Comparison of ENCODE assay signal across 8 mouse cellular contexts in genomic region chr8:115158721-115159111, GRCm38 (mm10).
A peak's percentile ranks its signal among the peaks of the same experiment; 100 is the strongest.
DNase-seq lines count a peak whose midpoint lies in the region; ATAC-seq and TF ChIP-seq lines count a peak whose summit lies in the region.

No protein-coding gene starts in this region.

- H3K4me2 ChIP-seq in heart, embryonic 16.5 days (ENCODE audit: low read depth, low read length): peak overlapping the region; percentile 66
- H3K4me2 ChIP-seq in liver, embryonic 15.5 days: peak overlapping the region; percentile 54; the same call in 1 of the 2 replicates

- DNase-seq in kidney, postnatal 25 days: peak; percentile 7 to 40
- no peak for DNase-seq in kidney, adult 2 months
- peak; percentile 66 for DNase-seq in embryo, embryonic 10.5 days (ENCODE audit: low spot score)
- DNase-seq in ovary, postnatal 14 days (ENCODE audit: low spot score): no peak
- no peak for DNase-seq in ovary, adult 18-20 months (ENCODE audit: low spot score)
- DNase-seq in gastrocnemius, adult 18-20 months (ENCODE audit: low spot score): no peak

- H3K9ac ChIP-seq in heart, embryonic 16.5 days (ENCODE audit: low read length): peak overlapping the region; percentile 49
- H3K9ac ChIP-seq in liver, embryonic 15.5 days: no peak overlapping the region

- no peak for TF ChIP-seq POLR2A in kidney, adult 2 months (IDR thresholded peaks at IDR 0.05; ENCODE audit: low read depth, low read length)

- H3K9me3 ChIP-seq in heart, embryonic 16.5 days (replicated peaks; ENCODE audit: control insufficient read depth, low read length): no peaks in the 10 kb centered on the region
- no peaks in the 10 kb centered on the region for H3K9me3 ChIP-seq in liver, embryonic 15.5 days (replicated peaks)

- TF ChIP-seq CTCF in kidney, adult 2 months (conservative IDR thresholded peaks at IDR 0.05; ENCODE audit: insufficient read depth, insufficient read length, low read depth, low read length): no peak

- 25% methylated on average over 8 of the region's 8 CpGs for WGBS in kidney, adult 2 months
- 20% methylated on average over 8 of the region's 8 CpGs for WGBS in heart, embryonic 16.5 days
- 18% methylated on average over 8 of the region's 8 CpGs for WGBS in liver, embryonic 15.5 days (ENCODE audit: insufficient replicate concordance)

- no peak overlapping the region for H3K4me3 ChIP-seq in kidney, adult 2 months (ENCODE audit: insufficient read depth, low read depth, low read length)
- H3K4me3 ChIP-seq in heart, embryonic 16.5 days (ENCODE audit: low read length): peak overlapping the region; percentile 52
- H3K4me3 ChIP-seq in liver, embryonic 15.5 days (replicated peaks): no peak overlapping the region

- H3K4me1 ChIP-seq in kidney, adult 2 months (ENCODE audit: control insufficient read depth, insufficient read depth, low read length): no peaks in the 10 kb centered on the region
- H3K4me1 ChIP-seq in heart, embryonic 16.5 days (ENCODE audit: control insufficient read depth, insufficient read depth, low read length): peaks cover 17% of the 10 kb centered on the region
- H3K4me1 ChIP-seq in liver, embryonic 15.5 days (replicated peaks): no peaks in the 10 kb centered on the region

- H3K27me3 ChIP-seq in kidney, adult 2 months (replicated peaks; ENCODE audit: control insufficient read depth, insufficient read depth, low read length): no peaks in the 10 kb centered on the region
- H3K27me3 ChIP-seq in heart, embryonic 16.5 days (ENCODE audit: control insufficient read depth, insufficient read depth, low read length): 0 out of 2 replicates have a peak, but pooled peaks cover 2% of the 10 kb centered on the region
- H3K27me3 ChIP-seq in liver, embryonic 15.5 days: peaks cover 30% of the 10 kb centered on the region

- ATAC-seq in heart, embryonic 16.5 days (replicated peaks; ENCODE audit: extremely low read depth, insufficient read depth, low FRiP score): no peak; the same call in 1 of the 2 replicates
- ATAC-seq in liver, embryonic 15.5 days (ENCODE audit: insufficient read depth): no peak

- no peaks in the 10 kb centered on the region for H3K36me3 ChIP-seq in kidney, adult 2 months (ENCODE audit: control insufficient read depth, insufficient read depth, low read length)
- H3K36me3 ChIP-seq in heart, embryonic 16.5 days (ENCODE audit: control insufficient read depth, insufficient read depth): no peaks in the 10 kb centered on the region
- H3K36me3 ChIP-seq in liver, embryonic 15.5 days (replicated peaks): no peaks in the 10 kb centered on the region

- no peak overlapping the region for H3K27ac ChIP-seq in kidney, adult 2 months (ENCODE audit: insufficient read depth, low read depth, low read length)
- H3K27ac ChIP-seq in heart, embryonic 16.5 days (ENCODE audit: low read length): peak overlapping the region; percentile 64
- no peak overlapping the region for H3K27ac ChIP-seq in liver, embryonic 15.5 days (replicated peaks)

Comparison
In these comparisons a context has a peak if more than half of its experiments do, and no peak if none do; other contexts are left out.
1. DNase-seq: peak in kidney, postnatal 25 days (2 of 2) and embryo, embryonic 10.5 days (single experiment); none in kidney, adult 2 months (single experiment), ovary, postnatal 14 days (single experiment), ovary, adult 18-20 months (single experiment) and gastrocnemius, adult 18-20 months (single experiment).